In genomic region chr7:113193872-113194271, GRCm38 (mm10) we compare ENCODE assay signal across 19 mouse cellular contexts. TPM values are rescaled to one million over a fixed set of nuclear protein-coding genes. Genes with fewer than 3 reads are reported as not detected.
DNase-seq lines count a peak whose midpoint lies in the region; TF ChIP-seq lines count a peak whose summit lies in the region.
"Had no signal": no experiment of that assay in that cellular context is flagged by ENCODE, and none has a peak within 500 bp of the region (broad histone marks: within the 10 kb centered on the region; RNA-seq: fewer than 3 reads in every experiment).

No protein-coding gene starts in this region.

- H3K9me3 ChIP-seq in ES-E14 (ENCODE audit: control insufficient read depth, insufficient read depth, low read depth, low read length) = no peaks in the 10 kb centered on the region
- H3K9me3 ChIP-seq: embryonic facial prominence, embryonic 10.5 days; embryonic facial prominence, embryonic 12.5 days; forebrain, embryonic 15.5 days had no signal

- DNase-seq in A20 (ENCODE audit: low read depth, low spot score) (peak; percentile 50), ES-E14 (ENCODE audit: low read depth, low spot score) (no peak)
- DNase-seq in adrenal gland, postnatal 14 days = no peak
- no peak for DNase-seq in embryo, embryonic 11 days
- DNase-seq: adrenal gland, adult 8-10 months; adrenal gland, postnatal 36 days; B cell, adult 2 months; cerebellum, adult 11 months; cerebellum, adult 18-20 months; cerebellum, adult 8-10 months; cerebellum, adult 9-11 months; cerebellum, postnatal 14 days; cerebellum, postnatal 36 days; forebrain, postnatal 0 days had no signal

- H3K4me3 ChIP-seq in ES-E14 (ENCODE audit: insufficient read depth in 1 of 2, low read depth in 1 of 2, low read length in 2 of 2, poor library complexity in 1 of 2, severe bottlenecking in 1 of 2) = no peak overlapping the region
- no peak overlapping the region for H3K4me3 ChIP-seq in macrophage (ENCODE audit: inconsistent target)
- H3K4me3 ChIP-seq: embryonic facial prominence, embryonic 10.5 days; embryonic facial prominence, embryonic 12.5 days; forebrain, embryonic 13.5 days; forebrain, embryonic 15.5 days had no signal

- H3K27ac ChIP-seq in ES-E14 (ENCODE audit: insufficient read depth, low read depth, low read length, poor library complexity, severe bottlenecking) (no peak overlapping the region), macrophage (peak overlapping the region; percentile 80)
- H3K27ac ChIP-seq: embryonic facial prominence, embryonic 10.5 days; embryonic facial prominence, embryonic 12.5 days; forebrain, embryonic 13.5 days; forebrain, embryonic 15.5 days had no signal

- H3K36me3 ChIP-seq in ES-E14 (ENCODE audit: control insufficient read depth, insufficient read depth, low read length, poor library complexity, severe bottlenecking) (no peaks in the 10 kb centered on the region), macrophage (ENCODE audit: inconsistent target) (no peaks in the 10 kb centered on the region)
- H3K36me3 ChIP-seq: embryonic facial prominence, embryonic 10.5 days; embryonic facial prominence, embryonic 12.5 days; forebrain, embryonic 15.5 days had no signal

- no peak overlapping the region for H3K9ac ChIP-seq in ES-E14 (ENCODE audit: insufficient read depth, low read depth, low read length, poor library complexity, severe bottlenecking)
- H3K9ac ChIP-seq: embryonic facial prominence, embryonic 12.5 days; forebrain, embryonic 13.5 days; forebrain, embryonic 15.5 days; forebrain, postnatal 0 days had no signal

- H3K4me1 ChIP-seq in ES-E14 (ENCODE audit: control insufficient read depth in 2 of 2, insufficient read depth in 2 of 2, low read length in 2 of 2, poor library complexity in 1 of 2) = peaks cover 0 to 8% of the 10 kb centered on the region in 2 experiments; a peak in 1 of 4 replicates
- H3K4me1 ChIP-seq: forebrain, embryonic 15.5 days had no signal

- no peaks in the 10 kb centered on the region for H3K79me2 ChIP-seq in macrophage (ENCODE audit: inconsistent target)

- in situ Hi-C loops in ES-E14 (cut with MboI; ENCODE audit: low sequenced_read_pairs in 2 of 2, unreplicated experiment in 2 of 2) = no loop called here

TF ChIP-seq in ES-E14, 5 proteins besides CTCF, POLR2A, EP300 and RAD21:
- no peak for TF ChIP-seq ZC3H11A (IDR thresholded peaks at IDR 0.05; ENCODE audit: borderline replicate concordance, low read depth, low read length)
- peak; percentile 64 for TF ChIP-seq MAFK (IDR thresholded peaks at IDR 0.05; ENCODE audit: insufficient read depth, low read depth, low read length)
- no peak for TF ChIP-seq HCFC1 (IDR thresholded peaks at IDR 0.05; ENCODE audit: borderline replicate concordance, insufficient read depth, low read length)
- TF ChIP-seq ZNF384 (IDR thresholded peaks at IDR 0.05; ENCODE audit: low read depth, low read length) = no peak

RNA-seq across cellular contexts. Expression of gene Arntl, which starts 13.4 kb away (rescaled TPM):
- total RNA-seq in ES-E14 (2012; rRNA removed) = 7.2 and 10.0 TPM in 2 replicates
- total RNA-seq in macrophage (2018; cell fraction: chromatin; rRNA removed) = 10 to 100 TPM in 17 of 26 experiments, 1 to 10 TPM in 9; 3.3 to 34.9 (median 19.9) TPM
- 1 to 10 TPM; 1.3 to 7.4 (median 5.6) TPM for total RNA-seq in macrophage (2018; cell fraction: cytosol; rRNA removed)
- 10 to 100 TPM in 15 of 26 experiments, 1 to 10 TPM in 11; 2.9 to 19.9 (median 11.8) TPM for total RNA-seq in macrophage (2018; cell fraction: nucleus; rRNA removed)
- 6.6 to 7.6 TPM (median 7.4 TPM) in 3 replicates for polyA plus RNA-seq in macrophage (2018)
- total RNA-seq in adrenal gland, postnatal 14 days (2021) = 30.6 and 41.6 TPM in 2 replicates
